Mouse (Mus musculus): ENCODE measurements at regions not wholly inside any gene's neighbourhood (a gene's known extent, or its start where the extent isn't known, plus 50 kb on each side); places are given as distances from the start of the nearest gene placed in this dataset.
"Not testable (repeated sequence)": the region's sequence is repeated elsewhere in the genome, so short reads cannot be mapped to it uniquely, and the experiment has no call there.

DNA sequence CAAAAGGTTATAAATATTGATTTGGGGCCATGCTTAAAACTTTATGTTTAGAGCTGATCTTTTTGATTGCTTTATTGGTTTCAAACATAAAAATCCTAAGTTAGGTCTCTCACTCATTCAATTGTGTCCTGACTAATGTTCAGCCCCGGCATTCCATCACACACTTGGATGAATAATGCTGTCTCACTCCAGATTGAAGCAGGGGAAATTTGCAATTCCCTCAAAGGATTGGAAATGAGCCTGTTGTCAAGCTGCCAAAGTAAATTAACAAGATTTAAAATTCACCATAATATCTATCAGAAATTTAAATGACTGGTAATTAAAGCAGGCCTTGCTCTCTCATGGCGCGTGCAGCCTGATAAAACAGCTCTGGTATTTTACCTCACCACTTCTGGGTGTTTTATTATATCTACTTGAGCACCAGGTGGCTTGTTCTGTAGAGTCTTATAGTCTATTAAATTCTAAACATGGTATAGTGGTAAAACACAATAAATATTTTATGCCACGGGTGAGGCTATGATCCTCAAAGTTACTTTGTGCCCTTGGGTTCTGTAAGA lies 97.1 kb upstream of the Smlr1 start:
- DNase-seq (ENCODE audit: low spot score) (peak; percentile 46), ATAC-seq (no peak)
- Histone ChIP-seq H3K4me2 (ENCODE audit: low read depth, low read length) (no peak overlapping the region), H3K9me3 (ENCODE audit: low read length) (no peaks in the 10 kb centered on the region), H3K9ac (replicated peaks; ENCODE audit: low read length) (no peak overlapping the region), H3K4me1 (ENCODE audit: insufficient read depth, low read length) (no peaks in the 10 kb centered on the region), H3K27me3 (ENCODE audit: insufficient read depth, low read length) (no peaks in the 10 kb centered on the region), H3K27ac (no peak overlapping the region), H3K36me3 (ENCODE audit: insufficient read depth, low read length) (no peaks in the 10 kb centered on the region), H3K4me3 (ENCODE audit: low read length) (no peak overlapping the region)
- WGBS: 45% methylated on average over 4 of the region's 4 CpGs
- no peak for TF ChIP-seq CTCF (IDR thresholded peaks at IDR 0.05; ENCODE audit: low read depth)

DNA sequence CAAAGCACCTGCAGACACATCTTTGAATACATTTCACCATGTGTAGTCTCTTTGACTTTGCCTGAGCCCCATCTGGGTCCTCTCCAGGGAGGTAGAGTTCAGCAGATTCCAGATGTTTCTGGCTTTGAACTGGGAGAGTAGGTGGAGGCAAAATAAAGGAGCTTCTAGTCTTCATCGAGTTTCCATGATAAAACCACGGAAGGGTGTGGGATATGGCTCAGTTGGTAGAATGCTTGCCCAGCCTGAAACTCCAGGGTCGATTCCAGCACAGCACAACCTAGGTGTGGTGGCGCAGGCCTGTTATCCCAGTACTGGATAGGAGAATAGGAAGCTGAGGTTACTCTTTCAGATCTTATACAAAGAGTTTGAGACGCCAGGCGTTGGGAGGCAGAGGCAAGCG lies 96.2 kb upstream of the Smlr1 start:
- H3K27me3 ChIP-seq (ENCODE audit: insufficient read depth, low read length): no peaks in the 10 kb centered on the region
- WGBS: 91% methylated on average over 7 of the region's 7 CpGs
- no peak for DNase-seq (ENCODE audit: low spot score)
- no peaks in the 10 kb centered on the region for H3K9me3 ChIP-seq (ENCODE audit: low read length)
- no peak overlapping the region for H3K9ac ChIP-seq (replicated peaks; ENCODE audit: low read length)
- no peak overlapping the region for H3K4me3 ChIP-seq (ENCODE audit: low read length)
- H3K27ac ChIP-seq: no peak overlapping the region
- no peak for TF ChIP-seq CTCF (IDR thresholded peaks at IDR 0.05; ENCODE audit: low read depth)
- no peak overlapping the region for H3K4me2 ChIP-seq (ENCODE audit: low read depth, low read length)
- ATAC-seq: no peak
- H3K36me3 ChIP-seq (ENCODE audit: insufficient read depth, low read length): no peaks in the 10 kb centered on the region
- H3K4me1 ChIP-seq (ENCODE audit: insufficient read depth, low read length): no peaks in the 10 kb centered on the region

DNA sequence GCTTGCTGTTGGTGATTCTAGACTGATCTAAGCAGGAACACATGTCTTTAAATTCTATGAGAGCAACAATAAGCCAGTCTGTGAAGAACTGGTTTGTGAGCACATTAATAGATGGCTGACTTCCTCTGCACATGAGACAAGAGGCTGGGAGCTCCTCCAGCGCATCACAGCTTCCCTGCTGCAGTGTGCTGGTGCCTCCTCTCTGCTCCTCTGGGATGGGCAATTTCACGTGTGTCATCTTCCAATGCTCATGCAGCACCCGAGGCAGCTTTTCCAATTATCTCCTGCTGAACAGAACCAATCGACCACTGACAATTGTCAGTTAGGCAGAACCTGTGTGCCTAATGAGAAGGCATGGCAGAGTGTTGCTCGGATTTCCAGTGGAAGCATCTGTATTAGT lies 86.5 kb upstream of the Smlr1 start:
- Histone ChIP-seq H3K27ac (peak overlapping the region; percentile 54; the same call in 1 of the 2 replicates), H3K9me3 (ENCODE audit: low read length) (no peaks in the 10 kb centered on the region), H3K27me3 (ENCODE audit: insufficient read depth, low read length) (no peaks in the 10 kb centered on the region), H3K4me2 (ENCODE audit: low read depth, low read length) (no peak overlapping the region), H3K36me3 (ENCODE audit: insufficient read depth, low read length) (no peaks in the 10 kb centered on the region), H3K9ac (replicated peaks; ENCODE audit: low read length) (no peak overlapping the region), H3K4me3 (ENCODE audit: low read length) (no peak overlapping the region), H3K4me1 (ENCODE audit: insufficient read depth, low read length) (no peaks in the 10 kb centered on the region; the same call in 1 of the 2 replicates)
- DNase-seq (ENCODE audit: low spot score) (peak; percentile 58), ATAC-seq (peak; percentile 79)
- no peak for TF ChIP-seq CTCF (IDR thresholded peaks at IDR 0.05; ENCODE audit: low read depth)
- WGBS: 37% methylated on average over 5 of the region's 5 CpGs

DNA sequence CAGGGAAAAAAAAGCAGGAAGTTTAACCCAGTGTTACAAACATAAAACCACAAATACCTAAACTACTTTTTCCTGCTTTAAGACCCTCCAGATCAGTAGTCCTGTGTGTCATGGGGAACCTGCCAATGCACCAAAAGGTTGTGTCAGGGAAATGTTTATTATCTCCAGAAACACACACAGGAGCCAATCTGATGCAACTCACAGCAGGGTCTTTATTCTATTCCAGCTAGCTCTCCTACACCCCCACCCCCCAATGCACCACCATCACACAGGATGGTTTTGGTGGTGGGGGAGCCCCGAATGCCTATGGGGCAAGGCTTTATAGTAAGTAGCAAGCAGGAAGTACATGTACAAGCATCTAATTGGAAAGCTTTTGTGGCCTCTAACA lies 85.7 kb upstream of the Smlr1 start:
- peak overlapping the region; percentile 51; the same call in 1 of the 2 replicates for H3K27ac ChIP-seq

DNA sequence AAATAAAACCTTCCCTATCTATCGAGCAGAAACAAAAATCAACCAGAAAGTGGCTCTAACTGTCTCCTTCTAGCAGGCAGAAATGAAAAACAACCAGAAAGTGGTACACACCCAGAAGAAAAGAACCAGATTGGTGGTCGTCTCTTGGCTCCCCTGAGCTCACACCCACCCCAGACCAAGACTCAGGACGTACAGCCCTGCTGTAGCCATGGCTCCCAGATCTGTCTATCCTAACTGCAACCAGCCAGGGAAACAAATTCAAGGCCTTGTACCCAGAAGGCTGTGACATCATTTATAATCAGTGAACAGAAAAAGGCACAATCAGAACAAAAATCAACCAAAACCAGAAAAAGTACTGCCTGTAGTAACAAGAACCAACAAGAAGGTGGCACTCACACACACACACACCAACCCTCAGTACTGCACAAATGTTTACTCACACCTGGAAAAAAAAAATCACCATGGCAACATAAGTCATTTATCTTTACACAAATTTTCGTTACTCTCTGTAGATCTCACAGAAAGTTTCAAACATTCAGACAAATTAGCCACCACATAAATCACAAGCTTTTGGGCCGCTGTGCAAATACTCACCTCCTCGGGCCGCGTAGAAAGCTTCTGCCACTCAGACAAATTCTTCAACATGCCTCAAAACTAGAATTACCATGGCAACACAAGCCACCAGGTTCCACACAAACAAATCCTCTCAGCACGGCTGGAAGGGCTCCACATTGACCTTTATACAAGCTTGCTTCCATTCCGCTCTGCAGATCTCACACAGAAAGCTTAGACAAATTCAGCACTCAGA lies 85.1 kb upstream of the Smlr1 start:
- DNase-seq (ENCODE audit: low spot score) (peak; percentile 76), ATAC-seq (peak; percentile 83)
- Histone ChIP-seq H3K4me3 (ENCODE audit: low read length) (no peak overlapping the region), H3K4me2 (ENCODE audit: low read depth, low read length) (peak overlapping the region; percentile 14; the same call in 1 of the 2 replicates), H3K27me3 (ENCODE audit: insufficient read depth, low read length) (no peaks in the 10 kb centered on the region), H3K9ac (replicated peaks; ENCODE audit: low read length) (no peak overlapping the region), H3K27ac (peak overlapping the region; percentile 51; the same call in 1 of the 2 replicates), H3K4me1 (ENCODE audit: insufficient read depth, low read length) (no peaks in the 10 kb centered on the region; the same call in 1 of the 2 replicates), H3K9me3 (ENCODE audit: low read length) (no peaks in the 10 kb centered on the region), H3K36me3 (ENCODE audit: insufficient read depth, low read length) (no peaks in the 10 kb centered on the region)
- 25% methylated on average over 10 of the region's 10 CpGs for WGBS
- peak; percentile 73 for TF ChIP-seq CTCF (IDR thresholded peaks at IDR 0.05; ENCODE audit: low read depth)

More for the DNA sequence above, 85.7 kb upstream of the Smlr1 start:
- not testable (repeated sequence) for H3K9me3 ChIP-seq (ENCODE audit: low read length); H3K9ac ChIP-seq (replicated peaks; ENCODE audit: low read length); H3K27me3 ChIP-seq (ENCODE audit: insufficient read depth, low read length); H3K4me3 ChIP-seq (ENCODE audit: low read length); H3K4me1 ChIP-seq (ENCODE audit: insufficient read depth, low read length); H3K36me3 ChIP-seq (ENCODE audit: insufficient read depth, low read length); DNase-seq (ENCODE audit: low spot score)
- ATAC-seq: peak; percentile 44
- 0 out of 2 replicates have a peak overlapping the region, but pooled peaks have one; percentile 14 for H3K4me2 ChIP-seq (ENCODE audit: low read depth, low read length)
- WGBS: 35% methylated on average over 1 of the region's 1 CpGs

DNA sequence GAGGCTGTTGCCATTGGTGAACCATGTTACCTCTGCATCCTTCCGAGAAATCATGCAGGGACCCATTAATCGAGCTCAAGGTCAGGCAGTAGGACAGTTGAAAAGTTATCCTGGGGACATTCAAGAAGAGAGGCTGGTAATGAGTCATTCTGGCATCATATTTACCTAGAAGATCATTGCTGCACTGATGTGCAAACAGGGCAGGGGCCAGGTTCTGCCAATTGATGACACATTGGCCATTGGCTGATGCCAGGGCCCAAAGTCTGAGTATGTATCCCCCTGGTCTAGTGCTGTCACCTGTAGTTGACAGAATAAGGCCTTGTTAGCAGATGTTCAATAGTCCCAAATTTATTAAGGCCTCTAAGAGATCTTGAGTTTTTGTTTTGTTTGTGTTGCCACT lies 83.6 kb upstream of the Smlr1 start:
- no peaks in the 10 kb centered on the region for H3K9me3 ChIP-seq (ENCODE audit: low read length)
- no peak overlapping the region for H3K27ac ChIP-seq
- H3K4me3 ChIP-seq (ENCODE audit: low read length): no peak overlapping the region
- no peaks in the 10 kb centered on the region for H3K27me3 ChIP-seq (ENCODE audit: insufficient read depth, low read length)
- no peak overlapping the region for H3K4me2 ChIP-seq (ENCODE audit: low read depth, low read length)
- WGBS: 90% methylated on average over 2 of the region's 2 CpGs
- H3K4me1 ChIP-seq (ENCODE audit: insufficient read depth, low read length): no peaks in the 10 kb centered on the region; the same call in 1 of the 2 replicates
- TF ChIP-seq CTCF (IDR thresholded peaks at IDR 0.05; ENCODE audit: low read depth): no peak
- no peak overlapping the region for H3K9ac ChIP-seq (replicated peaks; ENCODE audit: low read length)
- no peak for ATAC-seq
- DNase-seq (ENCODE audit: low spot score): no peak
- no peaks in the 10 kb centered on the region for H3K36me3 ChIP-seq (ENCODE audit: insufficient read depth, low read length)

DNA sequence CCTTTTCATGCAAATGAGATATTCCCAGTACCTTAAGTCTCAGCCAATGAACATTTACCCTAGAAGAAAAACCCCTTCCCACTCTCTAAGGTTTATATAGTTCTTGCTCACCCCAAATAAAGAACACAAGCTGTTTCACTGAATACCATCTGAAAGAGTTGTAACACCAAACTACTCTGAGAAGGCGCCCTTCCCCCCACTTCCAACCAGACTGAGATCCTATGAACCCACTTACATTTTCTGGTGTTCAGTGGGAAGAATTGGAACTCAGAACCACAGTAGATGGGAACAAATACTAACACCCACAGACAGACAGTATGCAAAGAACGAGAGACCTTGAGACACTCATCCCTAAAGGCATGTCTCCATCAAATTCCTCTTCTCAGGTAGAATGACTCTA lies 65.4 kb upstream of the Smlr1 start:
- H3K4me1 ChIP-seq (ENCODE audit: insufficient read depth, low read length): no peaks in the 10 kb centered on the region
- no peaks in the 10 kb centered on the region for H3K27me3 ChIP-seq (ENCODE audit: insufficient read depth, low read length)
- no peaks in the 10 kb centered on the region for H3K36me3 ChIP-seq (ENCODE audit: insufficient read depth, low read length)
- no peak for TF ChIP-seq CTCF (IDR thresholded peaks at IDR 0.05; ENCODE audit: low read depth)
- H3K9me3 ChIP-seq (ENCODE audit: low read length): no peaks in the 10 kb centered on the region
- no peak overlapping the region for H3K4me2 ChIP-seq (ENCODE audit: low read depth, low read length)
- DNase-seq (ENCODE audit: low spot score): no peak
- no peak overlapping the region for H3K27ac ChIP-seq
- no peak for ATAC-seq
- H3K9ac ChIP-seq (replicated peaks; ENCODE audit: low read length): no peak overlapping the region
- 95% methylated on average over 2 of the region's 2 CpGs for WGBS
- no peak overlapping the region for H3K4me3 ChIP-seq (ENCODE audit: low read length)
